Mouse (Mus musculus) erythroblast, embryonic 14.5 days (primary cell): ENCODE measurements around the gene Fcna.

Experiments used
- GATA1 ChIP-seq: IDR thresholded peaks from 2 replicates; pipeline ENCODE4 v1.6.1; 2012; ENCODE audit warnings: low read length, inconsistent platforms, mixed read lengths
- TAL1 ChIP-seq: IDR thresholded peaks from 3 replicates; pipeline ENCODE4 v1.6.1; 2012; ENCODE audit warnings: low read length, inconsistent platforms, mixed read lengths

GRCm38 (mm10) chr2:25633616-25634015 is 5.8 kb upstream of the Fcna start:
- TF ChIP-seq TAL1 (no peak), GATA1 (no peak)
